Mouse (Mus musculus) cerebellum, adult (tissue): ENCODE measurements at regions not wholly inside any gene's neighbourhood (a gene's known extent, or its start where the extent isn't known, plus 50 kb on each side); places are given as distances from the start of the nearest gene placed in this dataset.
A peak's percentile ranks its signal among the peaks of the same experiment; 100 is the strongest.

Experiments
- ATAC-seq: cut with Nextera tagmentation; 2 replicates; pipeline ENCODE4 v1.9.2; 2017; ENCODE audit warnings: mild to moderate bottlenecking, moderate library complexity, mixed read lengths; ENCODE audit not compliant: insufficient number of reproducible peaks, low FRiP score, low TSS enrichment

DNA sequence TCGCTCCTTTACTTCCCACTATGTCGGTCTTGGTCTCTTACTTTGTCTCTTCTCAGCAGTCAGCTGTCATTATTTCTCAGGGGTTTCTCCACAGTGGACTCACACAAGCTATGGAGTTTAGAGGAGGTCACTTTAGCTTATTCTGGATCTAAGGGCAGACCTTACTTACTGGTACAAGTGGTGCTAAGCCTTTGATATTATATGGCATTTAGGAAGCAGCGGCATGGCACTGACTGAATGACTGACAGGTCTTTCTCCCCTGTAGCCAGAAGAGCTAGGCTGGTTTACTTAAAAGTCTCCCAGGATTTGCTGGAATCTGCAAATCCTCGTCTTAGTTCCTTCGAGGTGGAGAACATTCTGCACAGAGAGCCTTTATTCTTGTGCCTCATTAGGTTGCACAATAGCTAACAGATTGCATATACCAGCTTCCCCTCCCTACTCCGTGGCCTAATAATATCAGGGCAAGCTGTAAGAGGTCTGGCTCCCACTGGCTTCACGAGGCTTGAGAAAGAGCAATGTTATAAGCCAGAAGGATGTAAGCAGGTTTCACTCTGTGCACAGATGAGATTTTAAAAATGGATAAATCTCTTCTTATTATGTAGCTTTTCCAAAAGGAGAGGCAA lies 214.1 kb upstream of the 4930583I09Rik start:
- peak; percentile 70 for ATAC-seq

DNA sequence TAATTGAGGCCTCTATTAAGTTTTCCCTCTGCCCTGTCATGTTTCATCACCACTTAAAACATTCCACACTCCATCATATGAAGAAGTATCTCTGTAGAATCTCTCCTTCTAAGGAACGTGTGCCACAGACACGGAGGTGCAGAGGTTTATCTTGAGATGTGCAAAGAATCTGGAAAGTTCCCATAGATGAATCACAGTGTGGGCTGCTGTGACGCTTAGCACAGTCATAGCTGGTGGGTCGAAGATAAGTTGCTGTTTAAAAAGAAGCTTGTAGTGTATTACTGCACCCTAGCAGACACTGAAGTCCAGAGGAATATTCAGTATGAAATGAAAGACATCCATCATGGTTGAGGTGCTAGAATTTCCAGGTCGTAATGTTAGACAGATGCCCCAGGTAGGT lies 179.9 kb upstream of the 4930583I09Rik start:
- ATAC-seq = no peak

DNA sequence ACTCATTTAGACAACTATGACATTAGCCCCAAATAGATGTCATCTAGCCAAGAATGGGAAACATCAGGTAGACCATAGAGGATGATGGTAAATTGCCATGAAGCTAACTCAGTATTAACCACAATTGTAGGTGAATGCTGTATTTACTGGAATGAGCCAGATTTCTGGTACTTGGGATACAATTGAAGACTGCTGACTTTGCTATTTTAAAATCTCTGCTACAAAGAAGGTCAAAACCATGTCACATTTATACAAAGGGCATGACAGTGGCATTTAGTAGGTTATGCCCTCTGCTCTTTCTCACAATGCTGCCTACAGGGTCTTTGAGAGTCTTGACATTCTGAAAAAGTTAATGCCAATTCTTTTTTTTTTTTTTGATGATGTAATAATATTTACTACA lies 178.8 kb upstream of the 4930583I09Rik start:
- ATAC-seq = no peak

- no peak for ATAC-seq
These were observed 164.8 kb upstream of the 4930583I09Rik start for GRCm38 (mm10) chr17:65000626-65001135.

GRCm38 (mm10) chr17:64994483-64994882 lies 158.6 kb upstream of the 4930583I09Rik start:
- no peak for ATAC-seq

- ATAC-seq = no peak
These were observed 155.4 kb upstream of the 4930583I09Rik start for GRCm38 (mm10) chr17:64991262-64991661.

GRCm38 (mm10) chr17:64984276-64985011 lies 148.6 kb upstream of the 4930583I09Rik start:
- ATAC-seq = no peak

GRCm38 (mm10) chr17:64983480-64983879 lies 147.6 kb upstream of the 4930583I09Rik start:
- ATAC-seq = no peak

DNA sequence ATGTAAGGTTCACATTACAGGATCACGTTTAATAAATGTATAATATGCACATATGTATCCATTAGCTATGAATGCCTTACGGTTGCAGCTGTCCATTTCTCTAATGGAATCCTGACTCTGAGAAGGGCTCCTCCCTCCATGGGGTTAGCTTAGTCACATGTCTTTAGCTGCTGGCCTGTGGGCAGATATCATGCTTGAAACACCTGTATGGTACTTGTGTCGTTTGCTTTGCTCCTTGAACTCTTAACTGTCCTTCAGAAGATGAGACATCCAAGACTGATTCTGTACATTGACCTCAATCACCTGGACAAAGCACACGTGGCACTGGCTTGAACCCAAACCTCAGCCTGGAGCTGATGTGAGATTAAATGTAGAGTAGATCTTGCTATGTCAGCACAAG lies 128.3 kb upstream of the 4930583I09Rik start:
- no peak for ATAC-seq

- ATAC-seq = no peak
These were observed 126.0 kb upstream of the 4930583I09Rik start for GRCm38 (mm10) chr17:64961887-64962286.

GRCm38 (mm10) chr17:64957495-64957894 lies 121.6 kb upstream of the 4930583I09Rik start:
- no peak for ATAC-seq

DNA sequence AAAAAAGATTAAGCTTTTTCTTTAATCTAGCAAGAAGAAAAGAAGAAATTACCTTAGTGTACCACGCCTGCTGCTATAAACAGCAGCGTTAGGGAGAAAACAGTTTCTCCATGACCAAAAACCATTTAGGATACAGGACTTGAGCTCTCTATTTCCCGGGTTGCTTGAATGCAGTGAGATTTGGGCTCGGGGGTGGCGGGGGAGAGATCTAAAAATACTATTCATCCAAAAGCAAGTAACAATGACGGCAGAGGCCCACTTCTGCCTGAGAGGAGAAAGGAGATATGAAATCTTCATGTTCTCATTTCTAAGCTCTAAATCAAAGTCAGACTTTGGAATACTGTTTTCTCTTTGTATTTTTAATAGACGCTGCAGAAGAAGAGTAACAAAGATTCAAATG lies 120.6 kb upstream of the 4930583I09Rik start:
- no peak for ATAC-seq

- no peak for ATAC-seq
These were observed 117.4 kb upstream of the 4930583I09Rik start for GRCm38 (mm10) chr17:64953275-64953674.

DNA sequence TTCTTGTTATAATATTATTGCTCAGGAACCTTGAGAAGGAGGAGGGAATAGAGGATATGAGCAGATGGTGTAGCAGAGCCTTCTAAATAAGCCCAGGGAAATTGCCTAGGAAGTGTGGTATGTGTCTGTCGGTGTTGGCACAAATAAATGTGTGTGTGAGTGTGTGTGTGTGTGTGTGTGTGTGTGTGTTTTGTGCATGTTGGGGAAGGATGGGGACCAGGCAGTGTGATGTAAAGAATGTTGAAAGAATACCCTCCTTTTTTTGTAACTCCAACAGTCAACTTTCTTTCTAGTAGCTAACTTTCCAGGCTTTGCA lies 115.7 kb upstream of the 4930583I09Rik start:
- no peak for ATAC-seq

DNA sequence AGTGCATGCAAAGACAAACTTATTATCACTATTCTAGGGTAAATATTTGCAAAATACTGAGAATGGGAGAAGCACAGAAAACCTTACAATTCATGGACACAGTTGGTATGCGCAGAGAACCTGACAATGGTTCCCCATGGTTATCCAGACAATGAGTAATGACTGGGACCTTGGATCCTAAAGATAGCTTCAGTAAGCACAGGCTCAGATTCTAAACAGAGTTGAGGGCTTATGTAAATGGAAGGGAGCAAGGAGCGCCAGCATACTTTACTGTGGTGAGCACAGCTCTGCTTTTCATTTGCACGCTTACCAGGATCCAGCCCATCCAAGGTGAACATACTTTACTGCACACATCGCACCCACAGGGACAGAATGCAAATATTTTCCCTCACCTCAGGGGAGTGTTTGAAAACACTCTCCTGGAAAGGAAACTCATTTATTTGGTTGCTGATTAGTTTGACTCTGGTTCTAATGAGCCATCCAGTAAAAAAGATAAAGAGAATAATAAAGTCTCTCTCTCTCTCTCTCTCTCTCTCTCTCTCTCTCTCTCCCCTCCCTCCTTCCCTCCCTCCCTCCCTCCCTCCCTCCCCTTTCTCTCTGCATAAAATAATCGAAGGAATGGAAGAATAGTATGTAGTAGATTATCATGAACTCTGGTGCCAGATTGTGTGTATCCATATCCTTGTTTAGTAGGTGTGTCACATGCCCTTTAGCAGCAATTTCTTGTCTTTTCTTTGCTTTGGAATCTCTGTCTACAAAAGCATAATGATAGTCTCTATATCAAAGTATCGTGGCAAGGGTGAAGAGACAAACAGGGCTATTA lies 115.1 kb upstream of the 4930583I09Rik start:
- no peak for ATAC-seq

- ATAC-seq = no peak
These were observed 107.3 kb upstream of the 4930583I09Rik start for GRCm38 (mm10) chr17:64943213-64943612.

GRCm38 (mm10) chr17:64941555-64941954 lies 105.7 kb upstream of the 4930583I09Rik start:
- no peak for ATAC-seq

GRCm38 (mm10) chr17:64935683-64936082 lies 99.8 kb upstream of the 4930583I09Rik start:
- no peak for ATAC-seq

DNA sequence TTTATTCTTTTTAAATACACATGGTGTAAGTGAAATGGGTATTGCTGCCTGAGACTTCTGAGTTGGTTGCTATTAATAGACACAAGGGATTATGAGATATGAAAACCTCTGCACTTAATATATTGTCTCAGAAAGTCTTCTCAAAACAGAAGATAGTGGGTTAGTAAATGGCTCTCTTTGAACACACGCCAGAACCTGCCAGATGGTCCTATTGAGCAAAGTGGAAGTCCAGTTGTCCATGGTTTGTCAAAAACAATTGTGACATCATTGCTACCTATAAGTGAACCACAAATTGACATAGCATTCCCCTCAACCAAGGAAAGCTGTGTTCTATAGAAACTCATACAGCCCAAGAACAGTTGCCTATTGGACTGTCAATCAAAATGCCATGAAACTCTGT lies 98.5 kb upstream of the 4930583I09Rik start:
- ATAC-seq = no peak

GRCm38 (mm10) chr17:64930816-64931428 lies 95.1 kb upstream of the 4930583I09Rik start:
- ATAC-seq = no peak

GRCm38 (mm10) chr17:64923762-64924161 lies 87.9 kb upstream of the 4930583I09Rik start:
- no peak for ATAC-seq
